Mouse (Mus musculus): Measurements from ENCODE around the gene Cnn1.
"Not testable (repeated sequence)": the region's sequence is repeated elsewhere in the genome, so short reads cannot be mapped to it uniquely, and the experiment has no call there.

DNA sequence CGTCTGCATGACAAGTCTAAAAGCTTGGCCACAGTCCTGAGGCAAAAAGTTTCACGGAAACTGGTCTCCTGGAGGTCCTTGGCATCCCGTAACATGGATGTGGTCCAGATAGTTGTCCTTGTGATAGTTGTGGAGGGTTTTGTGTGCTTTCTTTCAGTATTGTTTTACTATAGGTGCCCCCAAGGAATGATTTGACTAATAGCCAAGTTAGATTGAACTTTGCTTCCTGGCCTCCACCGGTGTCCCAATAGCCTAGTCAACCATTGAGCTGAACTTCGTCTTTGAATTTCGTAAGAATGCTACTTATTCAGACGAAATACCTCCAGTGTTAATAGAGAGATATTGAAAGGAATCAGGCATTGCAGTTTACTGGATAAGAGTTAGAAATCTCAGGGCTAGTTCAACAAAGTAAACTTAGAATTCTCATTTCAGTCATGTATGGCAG lies 51.3 kb downstream of the Cnn1 start:
- TF ChIP-seq CTCF, EP300 (IDR thresholded peaks at IDR 0.05; ENCODE audit: low read depth): not testable (repeated sequence)
